In genomic region chr3:84156105-84156504, GRCm38 (mm10) we compare ENCODE assay signal across 9 mouse cellular contexts. TPM values are rescaled to one million over a fixed set of nuclear protein-coding genes. Genes with fewer than 3 reads are reported as not detected.
DNase-seq lines count a peak whose midpoint lies in the region; ATAC-seq and TF ChIP-seq lines count a peak whose summit lies in the region.
"Had no signal": no experiment of that assay in that cellular context is flagged by ENCODE, and none has a peak within 500 bp of the region (broad histone marks: within the 10 kb centered on the region; RNA-seq: fewer than 3 reads in every experiment).

No protein-coding gene starts in this region.

- H3K36me3 ChIP-seq in forebrain, embryonic 10.5 days (replicated peaks), result peaks cover 16% of the 10 kb centered on the region; the same call in 1 of the 2 replicates
- H3K36me3 ChIP-seq in intestine, embryonic 14.5 days (ENCODE audit: control insufficient read depth, insufficient read depth, low read length), result 0 out of 2 replicates have a peak, but pooled peaks cover 7% of the 10 kb centered on the region
- H3K36me3 ChIP-seq in midbrain, postnatal 0 days (ENCODE audit: insufficient read depth, low read length), result peaks cover 9% of the 10 kb centered on the region; the same call in 1 of the 2 replicates

- H3K9ac ChIP-seq in intestine, embryonic 14.5 days (ENCODE audit: low read length), result no peak overlapping the region
- H3K9ac ChIP-seq in midbrain, postnatal 0 days (replicated peaks; ENCODE audit: low read length, poor library complexity, severe bottlenecking), result no peak overlapping the region

- peak overlapping the region; percentile 98 for H3K4me2 ChIP-seq in intestine, embryonic 14.5 days (ENCODE audit: low read length)
- H3K4me2 ChIP-seq in midbrain, postnatal 0 days (ENCODE audit: low read depth, low read length, poor library complexity, severe bottlenecking), result peak overlapping the region; percentile 82

- DNase-seq in layer of hippocampus, adult 2 months (ENCODE audit: low spot score in 2 of 2), result no peak
- DNase-seq in layer of hippocampus, adult 18-20 months (ENCODE audit: low spot score in 2 of 2), result no peak
- no peak for DNase-seq in forebrain, embryonic 10.5 days (ENCODE audit: extremely low spot score, low spot score)
- DNase-seq in intestine, embryonic 14.5 days (ENCODE audit: low spot score), result no peak
- no peak for DNase-seq in midbrain, postnatal 0 days (ENCODE audit: low spot score)
- DNase-seq in frontal cortex, postnatal 10 days (ENCODE audit: low spot score in 2 of 2), result no peak
- no peak for DNase-seq in urinary bladder, postnatal 36 days (ENCODE audit: low spot score in 2 of 2)
- no peak for DNase-seq in kidney, postnatal 36 days

- no peak for TF ChIP-seq CTCF in layer of hippocampus, adult 2 months (conservative IDR thresholded peaks at IDR 0.05)
- no peak for TF ChIP-seq CTCF in midbrain, postnatal 0 days (IDR thresholded peaks at IDR 0.05)

- H3K27me3 ChIP-seq in forebrain, embryonic 10.5 days (ENCODE audit: poor library complexity, severe bottlenecking), result no peaks in the 10 kb centered on the region
- H3K27me3 ChIP-seq in intestine, embryonic 14.5 days (replicated peaks; ENCODE audit: control insufficient read depth, insufficient read depth, low read length), result no peaks in the 10 kb centered on the region
- no peaks in the 10 kb centered on the region for H3K27me3 ChIP-seq in midbrain, postnatal 0 days (ENCODE audit: insufficient read depth, low read length)
- H3K27me3 ChIP-seq: Patski had no signal

- peak overlapping the region; percentile 66 for H3K4me3 ChIP-seq in layer of hippocampus, adult 2 months
- peak overlapping the region; percentile 68; the same call in 1 of the 2 replicates for H3K4me3 ChIP-seq in forebrain, embryonic 10.5 days
- peak overlapping the region; percentile 60; the same call in 1 of the 2 replicates for H3K4me3 ChIP-seq in intestine, embryonic 14.5 days (ENCODE audit: low read depth, low read length)
- H3K4me3 ChIP-seq in midbrain, postnatal 0 days (ENCODE audit: low read depth, low read length), result peak overlapping the region; percentile 44

- no peak overlapping the region for H3K27ac ChIP-seq in layer of hippocampus, adult 2 months
- H3K27ac ChIP-seq in forebrain, embryonic 10.5 days, result peak overlapping the region; percentile 95; the same call in 1 of the 2 replicates
- H3K27ac ChIP-seq in intestine, embryonic 14.5 days (ENCODE audit: low read depth), result no peak overlapping the region
- no peak overlapping the region for H3K27ac ChIP-seq in midbrain, postnatal 0 days (ENCODE audit: low read depth, low read length)

- H3K4me1 ChIP-seq in forebrain, embryonic 10.5 days, result peaks cover 24% of the 10 kb centered on the region
- H3K4me1 ChIP-seq in intestine, embryonic 14.5 days (replicated peaks; ENCODE audit: control insufficient read depth, insufficient read depth, low read length), result 0 out of 2 replicates have a peak, but pooled peaks cover 5% of the 10 kb centered on the region
- no peaks in the 10 kb centered on the region for H3K4me1 ChIP-seq in midbrain, postnatal 0 days (ENCODE audit: insufficient read depth, low read length)

- H3K9me3 ChIP-seq in forebrain, embryonic 10.5 days, result no peaks in the 10 kb centered on the region
- no peaks in the 10 kb centered on the region for H3K9me3 ChIP-seq in intestine, embryonic 14.5 days (ENCODE audit: control insufficient read depth, low read length)
- no peaks in the 10 kb centered on the region for H3K9me3 ChIP-seq in midbrain, postnatal 0 days (ENCODE audit: low read length)

- 58% methylated on average over 6 of the region's 6 CpGs for WGBS in forebrain, embryonic 10.5 days
- 39% methylated on average over 6 of the region's 6 CpGs for WGBS in intestine, embryonic 14.5 days
- WGBS in midbrain, postnatal 0 days, result 49% methylated on average over 6 of the region's 6 CpGs

- no peak for ATAC-seq in intestine, embryonic 14.5 days (replicated peaks; ENCODE audit: low FRiP score, low TSS enrichment, low read depth)
- no peak for ATAC-seq in midbrain, postnatal 0 days (ENCODE audit: low FRiP score)

RNA-seq across cellular contexts. Expression of gene Mnd1, which starts 0.5 kb away (rescaled TPM):
- 1 to 10 TPM; 1.8 to 2.9 TPM for total RNA-seq in layer of hippocampus, adult 2 months (2021)
- total RNA-seq in layer of hippocampus, adult 18-20 months (2021), result 1 to 10 TPM in 1 of 2 experiments, under 1 TPM in 1; 0.99 to 1.7 TPM
- polyA plus RNA-seq in forebrain, embryonic 10.5 days (2016; fragmentation: Nextera tagmentation; extraction: Ambion mirVana), result 14.7 and 15.3 TPM in 2 replicates
- polyA plus RNA-seq in intestine, embryonic 14.5 days (2014; fragmentation: Nextera tagmentation; extraction: Ambion mirVana), result 13.6 and 16.5 TPM in 2 replicates
- total RNA-seq in midbrain, postnatal 0 days (2014; rRNA removed), result 1.9 TPM in 1 of 2 replicates, not detected in the other
- 1.8 and 2.5 TPM in 2 replicates for polyA plus RNA-seq in midbrain, postnatal 0 days (2015; fragmentation: Nextera tagmentation; extraction: Ambion mirVana)

RNA-seq across cellular contexts. Expression of gene Gm6525, which starts 17.8 kb away (rescaled TPM):
- total RNA-seq in layer of hippocampus, adult 2 months (2021), result not detected
- not detected for total RNA-seq in layer of hippocampus, adult 18-20 months (2021)
- polyA plus RNA-seq in forebrain, embryonic 10.5 days (2016; fragmentation: Nextera tagmentation; extraction: Ambion mirVana), result 0.87 and 1.5 TPM in 2 replicates
- 1.4 and 2.1 TPM in 2 replicates for polyA plus RNA-seq in intestine, embryonic 14.5 days (2014; fragmentation: Nextera tagmentation; extraction: Ambion mirVana)
- total RNA-seq in midbrain, postnatal 0 days (2014; rRNA removed), result 0.90 TPM in 1 of 2 replicates, not detected in the other
- polyA plus RNA-seq in midbrain, postnatal 0 days (2015; fragmentation: Nextera tagmentation; extraction: Ambion mirVana), result 1.0 and 2.2 TPM in 2 replicates
